Mouse (Mus musculus): ENCODE measurements around the gene Actc1.

- TF ChIP-seq CTCF (IDR thresholded peaks at IDR 0.05; ENCODE audit: low read depth) (no peak), EP300 (optimal IDR thresholded peaks at IDR 0.05) (no peak)
Observed at GRCm38 (mm10) chr2:114052696-114053598, at the start of gene Actc1.

All from stomach, postnatal 0 days (tissue).